Mouse (Mus musculus) cerebellum, adult 2 months (tissue): Measurements from ENCODE around the gene Gm7030. TPM values are rescaled to one million over a fixed set of nuclear protein-coding genes. Genes with fewer than 3 reads are reported as not detected.
"Not testable (repeated sequence)": the region's sequence is repeated elsewhere in the genome, so short reads cannot be mapped to it uniquely, and the experiment has no call there.

Source experiments
- DNase-seq, 2 experiments: peaks; one replicate each; pipeline ENCODE4 v3.0.0; 2021
- H3K27ac ChIP-seq: fragments of 200-500 bp; 2 replicates; pipeline ENCODE4 v1.5.1; 2012; ENCODE audit warnings: low read length, control low read depth, inconsistent platforms; ENCODE audit not compliant: insufficient read depth
- H3K27me3 ChIP-seq: fragments of 200-500 bp; 2 replicates; pipeline ENCODE4 v1.6.1; 2012; ENCODE audit warnings: inconsistent platforms, mild to moderate bottlenecking, low read length, moderate library complexity; ENCODE audit not compliant: control insufficient read depth, insufficient read depth
- H3K4me1 ChIP-seq: fragments of 200-500 bp; 2 replicates; pipeline ENCODE4 v1.6.1; 2011; ENCODE audit warnings: low read length; ENCODE audit not compliant: control insufficient read depth, insufficient read depth
- H3K4me3 ChIP-seq: fragments of 200-500 bp; replicated peaks from 2 replicates; pipeline ENCODE3; 2011; ENCODE audit warnings: mild to moderate bottlenecking, low read depth, low read length, control low read depth; ENCODE audit not compliant: insufficient read depth
- CTCF ChIP-seq: fragments of 200-500 bp; IDR thresholded peaks from 2 replicates; pipeline ENCODE4 v1.5.1; 2011; ENCODE audit warnings: low read depth, mild to moderate bottlenecking, control low read depth, low read length, moderate library complexity, borderline replicate concordance; ENCODE audit not compliant: insufficient read depth
- POLR2A ChIP-seq: fragments of 200-500 bp; IDR thresholded peaks from 2 replicates; pipeline ENCODE4 v1.6.1; 2011; ENCODE audit warnings: low read length, control low read depth, borderline replicate concordance; ENCODE audit not compliant: insufficient read depth
- WGBS: fragments of 180-500 bp; shearing (Covaris S2); methylation state at CpG from one replicate; pipeline ENCODE4 v1.1.7; 2018; 5-methylcytosine and 5-hydroxymethylcytosine counted together
- polyA plus RNA-seq: library from polyadenylated mRNA; depleted of rRNA; stranded (reverse); fragments of >200 nt; gene quantifications from 2 replicates; pipeline ENCODE4 v1.2.3, GENCODE M21; 2012

The Gm7030 gene
- polyA plus RNA-seq, 1 experiment: not detected

GRCm38 (mm10) chr17:36145111-36145860, 16.1 kb upstream of the Gm7030 start:
- no peaks in the 10 kb centered on the region for H3K4me1 ChIP-seq
- 1% methylated on average over 78 of the region's 78 CpGs for WGBS
- peaks cover 2% of the 10 kb centered on the region; the same call in 1 of the 2 replicates for H3K27me3 ChIP-seq
- peak overlapping the region; percentile 8 for H3K4me3 ChIP-seq
- no peak overlapping the region for H3K27ac ChIP-seq
- DNase-seq: no peak
- TF ChIP-seq CTCF: no peak
- TF ChIP-seq POLR2A: no peak

GRCm38 (mm10) chr17:36136299-36136848, 7.1 kb upstream of the Gm7030 start:
- not testable (repeated sequence) for H3K4me3 ChIP-seq, H3K27me3 ChIP-seq, H3K27ac ChIP-seq, DNase-seq, H3K4me1 ChIP-seq
- WGBS: 80% methylated on average over 1 of the region's 1 CpGs

GRCm38 (mm10) chr17:36135421-36136231, 6.4 kb upstream of the Gm7030 start:
- H3K4me1 ChIP-seq, H3K27me3 ChIP-seq, H3K27ac ChIP-seq, H3K4me3 ChIP-seq, DNase-seq: not testable (repeated sequence)

GRCm38 (mm10) chr17:36131516-36132265, 2.5 kb upstream of the Gm7030 start:
- H3K4me3 ChIP-seq: no peak overlapping the region
- H3K27me3 ChIP-seq: no peaks in the 10 kb centered on the region
- DNase-seq: no peak
- no peaks in the 10 kb centered on the region for H3K4me1 ChIP-seq
- TF ChIP-seq POLR2A: no peak
- TF ChIP-seq CTCF: no peak
- no peak overlapping the region for H3K27ac ChIP-seq
- WGBS: 70% methylated on average over 5 of the region's 5 CpGs

- not testable (repeated sequence) for H3K27me3 ChIP-seq, H3K4me3 ChIP-seq, H3K27ac ChIP-seq, H3K4me1 ChIP-seq, DNase-seq
- WGBS: 63% methylated on average over 12 of the region's 13 CpGs
These were observed 700 bp downstream of the Gm7030 start for GRCm38 (mm10) chr17:36128525-36128924.

GRCm38 (mm10) chr17:36124111-36124510, 5.1 kb downstream of the Gm7030 start:
- not testable (repeated sequence) for H3K4me1 ChIP-seq, DNase-seq
- 66% methylated on average over 3 of the region's 3 CpGs for WGBS

DNA sequence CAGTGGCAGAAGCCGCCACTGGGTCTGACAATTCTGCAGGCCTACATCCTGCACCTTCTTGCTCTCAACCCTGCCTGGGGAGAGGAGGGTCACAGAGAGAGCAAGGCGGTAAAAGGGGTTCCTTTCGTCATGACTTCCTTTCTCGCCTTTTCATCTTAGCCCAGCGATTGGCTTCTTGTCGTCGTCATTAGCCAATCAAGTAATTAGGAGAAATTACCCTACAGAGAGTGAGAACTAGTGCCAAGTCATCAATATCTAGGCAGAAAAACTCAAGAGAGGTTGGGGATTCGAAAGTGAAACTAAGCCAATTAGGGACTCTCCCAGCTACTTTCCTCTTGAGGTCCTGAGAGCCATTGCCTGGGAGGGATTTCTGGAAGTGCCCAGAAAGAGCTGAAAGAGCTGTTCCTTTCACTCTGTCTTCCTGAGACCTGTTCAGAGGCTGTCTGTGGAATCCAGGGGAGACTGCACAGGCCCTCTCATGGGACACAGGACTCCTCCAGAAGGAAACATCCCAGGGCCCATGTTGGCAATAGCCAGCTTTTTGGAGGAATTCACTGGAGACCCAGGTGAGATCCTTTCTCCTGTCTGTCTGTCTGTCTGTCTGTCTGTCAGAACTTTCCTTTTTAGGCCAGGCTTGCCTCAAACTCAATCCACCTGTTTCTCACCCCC, 7.7 kb downstream of the Gm7030 start, which contains the start of gene Gm19684:
TSS of gene Gm19684 (plus strand) at position 327 of the 669 bp plus-strand sequence.
- H3K4me1 ChIP-seq, H3K27ac ChIP-seq, H3K27me3 ChIP-seq, H3K4me3 ChIP-seq: not testable (repeated sequence)
- WGBS: 6% methylated on average over 8 of the region's 8 CpGs
- peak in 1 of 2 experiments; percentile 30 for DNase-seq

More at GRCm38 (mm10) chr17:36124111-36124510, 5.1 kb downstream of the Gm7030 start:
- H3K4me3 ChIP-seq, H3K27me3 ChIP-seq, H3K27ac ChIP-seq: not testable (repeated sequence)

DNA sequence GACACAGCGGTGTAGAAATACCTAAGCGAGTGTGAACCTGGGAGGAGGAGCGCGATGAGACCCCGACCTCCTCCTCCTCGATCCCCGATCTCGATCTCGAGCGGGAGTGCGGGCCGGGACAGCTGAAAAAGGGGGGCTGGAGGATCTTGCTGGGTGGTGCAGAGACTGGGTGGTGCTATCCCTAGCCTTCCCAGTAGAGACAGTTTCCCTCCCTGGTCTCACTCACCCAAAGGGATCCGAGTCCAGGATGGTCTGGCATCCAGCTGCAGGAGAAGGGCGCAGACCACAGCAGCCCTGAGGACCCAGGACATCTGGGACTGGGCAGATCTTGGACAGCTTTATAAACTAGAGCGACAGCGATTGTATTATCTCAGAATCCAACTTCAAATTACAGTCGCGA, 8.4 kb downstream of the Gm7030 start:
- not testable (repeated sequence) for H3K27me3 ChIP-seq, DNase-seq, H3K4me3 ChIP-seq, H3K27ac ChIP-seq, H3K4me1 ChIP-seq
- 30% methylated on average over 18 of the region's 18 CpGs for WGBS

DNA sequence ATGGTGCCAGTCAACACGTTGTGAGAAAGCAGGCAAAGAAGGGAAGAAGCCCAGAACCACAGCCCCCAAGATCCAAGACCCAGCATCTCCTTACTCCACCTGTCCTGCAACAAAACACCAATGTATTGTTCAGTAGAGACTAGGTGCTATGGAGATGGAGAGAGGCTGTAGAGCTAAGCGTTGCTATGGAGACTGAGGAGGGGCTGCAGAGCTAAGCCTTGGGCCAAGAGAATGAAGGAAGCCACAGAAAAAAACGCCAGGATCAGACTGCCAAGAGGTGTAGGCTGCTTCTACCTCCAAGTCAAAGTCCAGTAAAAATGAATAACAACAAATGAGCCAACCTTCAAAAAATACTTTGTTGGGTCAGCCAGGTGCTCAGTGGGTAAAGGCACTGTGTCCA, 12.7 kb downstream of the Gm7030 start:
- H3K4me3 ChIP-seq, H3K4me1 ChIP-seq, DNase-seq, H3K27ac ChIP-seq, H3K27me3 ChIP-seq: not testable (repeated sequence)
- WGBS: 26% methylated on average over 3 of the region's 3 CpGs
